Mouse (Mus musculus): ENCODE measurements around the gene D5Ertd579e.
"Not testable (repeated sequence)": the region's sequence is repeated elsewhere in the genome, so short reads cannot be mapped to it uniquely, and the experiment has no call there.

Gene D5Ertd579e

GRCm38 (mm10) chr5:36669021-36670008, 26.5 kb downstream of the D5Ertd579e start:
- Histone ChIP-seq H3K4me3 (replicated peaks; ENCODE audit: low read length) (no peak overlapping the region), H3K27me3 (ENCODE audit: insufficient read depth, low read length) (no peaks in the 10 kb centered on the region), H3K4me1 (replicated peaks; ENCODE audit: low read depth, low read length) (no peaks in the 10 kb centered on the region), H3K9me3 (ENCODE audit: low read length) (no peaks in the 10 kb centered on the region), H3K36me3 (ENCODE audit: insufficient read depth, low read length) (peaks cover 19% of the 10 kb centered on the region)
- no peak for TF ChIP-seq CTCF (conservative IDR thresholded peaks at IDR 0.05; ENCODE audit: low read length)
- no peak for TF ChIP-seq POU5F1 (IDR thresholded peaks at IDR 0.05; ENCODE audit: borderline replicate concordance, low read length)
- TF ChIP-seq NANOG (IDR thresholded peaks at IDR 0.05; ENCODE audit: borderline replicate concordance, low read length): no peak

DNA sequence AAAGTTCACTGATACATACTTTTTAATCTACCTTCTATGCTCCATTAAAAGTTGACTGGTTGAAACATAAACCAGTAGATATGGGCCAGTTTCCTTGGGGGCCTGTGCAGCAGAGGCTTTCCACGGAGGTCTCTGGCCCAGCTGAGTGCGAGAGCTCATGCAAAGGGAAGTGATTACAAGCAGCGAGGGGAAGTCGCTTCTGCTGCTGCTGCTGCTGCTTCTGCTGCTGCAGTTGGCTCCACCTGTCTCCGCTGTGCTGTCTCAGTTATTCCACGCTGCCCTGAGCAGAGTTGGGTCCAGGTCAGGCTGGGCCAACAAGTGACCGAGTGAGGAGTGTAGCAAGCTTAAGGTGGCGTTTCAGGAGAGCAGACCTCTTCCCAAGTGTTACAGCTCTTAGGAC, 27.3 kb downstream of the D5Ertd579e start:
- no peak overlapping the region for H3K4me3 ChIP-seq (replicated peaks; ENCODE audit: low read length)
- no peaks in the 10 kb centered on the region for H3K27me3 ChIP-seq (ENCODE audit: insufficient read depth, low read length)
- peaks cover 19% of the 10 kb centered on the region for H3K36me3 ChIP-seq (ENCODE audit: insufficient read depth, low read length)
- TF ChIP-seq POU5F1 (IDR thresholded peaks at IDR 0.05; ENCODE audit: borderline replicate concordance, low read length) (no peak), CTCF (conservative IDR thresholded peaks at IDR 0.05; ENCODE audit: low read length) (no peak), NANOG (IDR thresholded peaks at IDR 0.05; ENCODE audit: borderline replicate concordance, low read length) (no peak)
- no peaks in the 10 kb centered on the region for H3K4me1 ChIP-seq (replicated peaks; ENCODE audit: low read depth, low read length)
- H3K9me3 ChIP-seq (ENCODE audit: low read length): no peaks in the 10 kb centered on the region

- not testable (repeated sequence) for H3K9me3 ChIP-seq (ENCODE audit: low read length); H3K27me3 ChIP-seq (ENCODE audit: insufficient read depth, low read length); H3K4me1 ChIP-seq (replicated peaks; ENCODE audit: low read depth, low read length); H3K4me3 ChIP-seq (replicated peaks; ENCODE audit: low read length)
- H3K36me3 ChIP-seq (ENCODE audit: insufficient read depth, low read length): peaks cover 19% of the 10 kb centered on the region
Measured at GRCm38 (mm10) chr5:36667986-36668385, 27.8 kb downstream of the D5Ertd579e start.

GRCm38 (mm10) chr5:36667165-36667564, 28.7 kb downstream of the D5Ertd579e start:
- TF ChIP-seq CTCF (conservative IDR thresholded peaks at IDR 0.05; ENCODE audit: low read length): no peak
- TF ChIP-seq POU5F1 (IDR thresholded peaks at IDR 0.05; ENCODE audit: borderline replicate concordance, low read length): no peak
- TF ChIP-seq NANOG (IDR thresholded peaks at IDR 0.05; ENCODE audit: borderline replicate concordance, low read length): no peak
- H3K4me3 ChIP-seq (replicated peaks; ENCODE audit: low read length): no peak overlapping the region
- H3K36me3 ChIP-seq (ENCODE audit: insufficient read depth, low read length): peaks cover 15% of the 10 kb centered on the region

DNA sequence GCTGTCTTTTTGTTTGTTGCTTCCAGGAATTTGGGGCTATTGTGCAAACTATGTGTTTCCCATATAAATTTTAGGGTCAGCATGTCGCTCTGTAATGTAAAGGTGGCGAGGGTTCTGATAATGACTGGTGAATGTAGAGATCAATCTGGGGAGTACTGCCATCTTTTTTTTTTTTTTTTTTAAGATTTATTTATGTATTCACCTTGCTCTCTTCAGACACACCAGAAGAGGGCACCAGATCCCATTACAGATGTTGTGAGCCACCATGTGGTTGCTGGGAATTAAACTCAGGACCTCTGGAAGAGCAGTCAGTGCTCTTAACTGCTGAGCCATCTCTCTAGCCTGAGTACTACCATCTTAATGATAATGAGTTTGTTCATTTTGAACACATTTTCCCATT, 29.1 kb downstream of the D5Ertd579e start:
- H3K36me3 ChIP-seq (ENCODE audit: insufficient read depth, low read length): peaks cover 12% of the 10 kb centered on the region
- not testable (repeated sequence) for H3K4me1 ChIP-seq (replicated peaks; ENCODE audit: low read depth, low read length); H3K4me3 ChIP-seq (replicated peaks; ENCODE audit: low read length); H3K9me3 ChIP-seq (ENCODE audit: low read length); H3K27me3 ChIP-seq (ENCODE audit: insufficient read depth, low read length)

More at GRCm38 (mm10) chr5:36667165-36667564, 28.7 kb downstream of the D5Ertd579e start:
- Histone ChIP-seq H3K27me3 (ENCODE audit: insufficient read depth, low read length) (no peaks in the 10 kb centered on the region), H3K9me3 (ENCODE audit: low read length) (no peaks in the 10 kb centered on the region), H3K4me1 (replicated peaks; ENCODE audit: low read depth, low read length) (no peaks in the 10 kb centered on the region)

DNA sequence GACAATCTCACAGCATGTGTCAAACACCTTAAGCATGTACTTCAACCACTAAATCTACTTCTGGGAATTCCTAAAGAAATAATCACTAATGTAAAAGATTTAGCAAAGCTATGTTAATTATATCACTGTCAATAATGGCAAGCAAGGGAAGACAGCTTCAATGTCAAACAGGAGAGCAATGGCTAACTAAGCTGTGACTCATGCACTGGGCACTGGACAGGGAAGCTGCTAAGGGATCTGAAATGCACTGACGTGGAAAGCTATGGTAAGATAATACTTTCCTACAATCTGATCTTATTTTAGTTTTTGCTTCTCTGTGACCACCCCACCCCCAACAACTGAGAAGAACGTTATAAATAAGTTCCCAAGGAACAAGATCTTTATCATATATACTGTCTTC, 32.5 kb downstream of the D5Ertd579e start:
- Histone ChIP-seq H3K4me1 (replicated peaks; ENCODE audit: low read depth, low read length) (no peaks in the 10 kb centered on the region), H3K36me3 (ENCODE audit: insufficient read depth, low read length) (peaks cover 3% of the 10 kb centered on the region; the same call in 1 of the 2 replicates), H3K4me3 (replicated peaks; ENCODE audit: low read length) (no peak overlapping the region), H3K27me3 (ENCODE audit: insufficient read depth, low read length) (no peaks in the 10 kb centered on the region), H3K9me3 (ENCODE audit: low read length) (no peaks in the 10 kb centered on the region)
- TF ChIP-seq NANOG (IDR thresholded peaks at IDR 0.05; ENCODE audit: borderline replicate concordance, low read length) (no peak), CTCF (conservative IDR thresholded peaks at IDR 0.05; ENCODE audit: low read length) (no peak), POU5F1 (IDR thresholded peaks at IDR 0.05; ENCODE audit: borderline replicate concordance, low read length) (no peak)

DNA sequence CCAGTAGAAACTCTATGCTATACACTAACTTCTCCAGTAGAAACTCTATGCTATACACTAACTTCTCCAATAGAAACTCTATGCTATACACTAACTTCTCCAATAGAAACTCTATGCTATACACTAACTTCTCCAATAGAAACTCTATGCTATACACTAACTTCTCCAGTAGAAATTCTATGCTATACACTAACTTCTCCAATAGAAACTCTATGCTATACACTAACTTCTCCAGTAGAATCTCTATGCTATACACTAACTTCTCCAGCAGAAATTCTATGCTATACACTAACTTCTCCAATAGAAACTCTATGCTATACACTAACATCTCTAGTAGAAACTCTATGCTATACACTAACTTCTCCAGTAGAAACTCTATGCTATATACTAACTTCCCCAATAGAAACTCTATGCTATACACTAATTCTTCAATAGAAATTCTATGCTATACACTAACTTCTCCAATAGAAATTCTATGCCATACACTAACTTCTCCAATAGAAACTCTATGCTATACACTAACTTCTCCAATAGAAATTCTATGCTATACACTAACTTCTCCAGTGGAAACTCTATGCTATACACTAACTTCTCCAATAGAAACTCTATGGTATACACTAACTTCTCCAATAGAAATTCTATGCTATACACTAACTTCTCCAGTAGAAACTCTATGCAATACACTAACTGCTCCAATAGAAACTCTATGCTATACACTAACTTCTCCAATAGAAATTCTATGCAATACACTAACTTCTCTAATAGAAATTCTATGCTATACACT, 34.7 kb downstream of the D5Ertd579e start:
- H3K27me3 ChIP-seq (ENCODE audit: insufficient read depth, low read length); H3K4me1 ChIP-seq (replicated peaks; ENCODE audit: low read depth, low read length); H3K36me3 ChIP-seq (ENCODE audit: insufficient read depth, low read length); H3K4me3 ChIP-seq (replicated peaks; ENCODE audit: low read length); H3K9me3 ChIP-seq (ENCODE audit: low read length): not testable (repeated sequence)

- TF ChIP-seq CTCF (conservative IDR thresholded peaks at IDR 0.05; ENCODE audit: low read length) (no peak), NANOG (IDR thresholded peaks at IDR 0.05; ENCODE audit: borderline replicate concordance, low read length) (no peak), POU5F1 (IDR thresholded peaks at IDR 0.05; ENCODE audit: borderline replicate concordance, low read length) (no peak)
- Histone ChIP-seq H3K36me3 (ENCODE audit: insufficient read depth, low read length) (peaks cover 10% of the 10 kb centered on the region; the same call in 1 of the 2 replicates), H3K4me1 (replicated peaks; ENCODE audit: low read depth, low read length) (no peaks in the 10 kb centered on the region), H3K27me3 (ENCODE audit: insufficient read depth, low read length) (no peaks in the 10 kb centered on the region), H3K9me3 (ENCODE audit: low read length) (peaks cover 12% of the 10 kb centered on the region), H3K4me3 (replicated peaks; ENCODE audit: low read length) (no peak overlapping the region)
Measured at GRCm38 (mm10) chr5:36625612-36626011, 70.2 kb downstream of the D5Ertd579e start.

Measured in E14TG2a.4 (cell line).